Mouse (Mus musculus): ENCODE results near the gene Abi1. TPM values are rescaled to one million over a fixed set of nuclear protein-coding genes. Genes with fewer than 3 reads are reported as not detected.

Abi1 gene
- polyA plus RNA-seq, 1 experiment from 2014 or later, result 67.7 TPM

- Histone ChIP-seq H3K4me2 (ENCODE audit: low read length) (no peak overlapping the region), H3K36me3 (ENCODE audit: control insufficient read depth, insufficient read depth, low read length) (peaks cover 42% of the 10 kb centered on the region), H3K27me3 (replicated peaks; ENCODE audit: control insufficient read depth, insufficient read depth, low read length) (no peaks in the 10 kb centered on the region), H3K4me3 (ENCODE audit: low read depth, low read length) (no peak overlapping the region), H3K4me1 (ENCODE audit: control insufficient read depth, insufficient read depth, low read length) (no peaks in the 10 kb centered on the region), H3K27ac (ENCODE audit: low read depth, low read length) (no peak overlapping the region), H3K9me3 (replicated peaks; ENCODE audit: control insufficient read depth, low read length) (no peaks in the 10 kb centered on the region), H3K9ac (ENCODE audit: low read length) (no peak overlapping the region)
- WGBS, result 83% methylated on average over 2 of the region's 2 CpGs
- ATAC-seq (peak; percentile 42; the same call in 1 of the 2 replicates), DNase-seq (ENCODE audit: low spot score) (peak; percentile 39)
Observed at GRCm38 (mm10) chr2:22918651-22919050, 121.4 kb downstream of the Abi1 start.

DNA sequence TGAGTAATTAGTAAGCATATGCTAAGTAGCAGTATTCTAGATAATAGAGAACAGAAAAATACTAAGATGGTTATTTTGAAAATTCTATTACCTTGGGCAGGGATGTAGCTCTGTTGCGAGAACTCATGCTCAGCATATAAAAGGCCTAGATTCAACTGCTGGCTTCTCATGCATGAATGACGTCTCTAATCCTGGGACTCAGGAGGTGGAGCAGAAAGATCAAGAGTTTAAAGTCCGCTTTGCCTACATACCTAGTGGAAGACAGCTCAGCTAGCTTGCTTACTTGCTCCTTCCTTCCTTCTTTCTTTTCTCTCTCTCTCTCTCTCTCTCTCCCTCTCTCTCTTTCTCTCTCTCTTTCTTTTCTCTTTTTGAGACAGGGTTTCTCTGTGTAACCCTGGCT lies 125.6 kb downstream of the Abi1 start:
- Histone ChIP-seq H3K27ac (ENCODE audit: low read depth, low read length) (no peak overlapping the region), H3K4me2 (ENCODE audit: low read length) (no peak overlapping the region), H3K9ac (ENCODE audit: low read length) (no peak overlapping the region), H3K36me3 (ENCODE audit: control insufficient read depth, insufficient read depth, low read length) (peaks cover 49% of the 10 kb centered on the region), H3K4me3 (ENCODE audit: low read depth, low read length) (no peak overlapping the region), H3K27me3 (replicated peaks; ENCODE audit: control insufficient read depth, insufficient read depth, low read length) (no peaks in the 10 kb centered on the region), H3K4me1 (ENCODE audit: control insufficient read depth, insufficient read depth, low read length) (no peaks in the 10 kb centered on the region), H3K9me3 (replicated peaks; ENCODE audit: control insufficient read depth, low read length) (no peaks in the 10 kb centered on the region)
- WGBS, result 68% methylated on average over 3 of the region's 3 CpGs
- DNase-seq (ENCODE audit: low spot score) (no peak), ATAC-seq (no peak)

GRCm38 (mm10) chr2:22903947-22904346 lies 136.1 kb downstream of the Abi1 start:
- Histone ChIP-seq H3K9me3 (replicated peaks; ENCODE audit: control insufficient read depth, low read length) (no peaks in the 10 kb centered on the region), H3K27me3 (replicated peaks; ENCODE audit: control insufficient read depth, insufficient read depth, low read length) (no peaks in the 10 kb centered on the region), H3K4me2 (ENCODE audit: low read length) (no peak overlapping the region), H3K4me3 (ENCODE audit: low read depth, low read length) (no peak overlapping the region), H3K36me3 (ENCODE audit: control insufficient read depth, insufficient read depth, low read length) (peaks cover 53% of the 10 kb centered on the region), H3K27ac (ENCODE audit: low read depth, low read length) (no peak overlapping the region), H3K9ac (ENCODE audit: low read length) (no peak overlapping the region), H3K4me1 (ENCODE audit: control insufficient read depth, insufficient read depth, low read length) (no peaks in the 10 kb centered on the region)
- DNase-seq (ENCODE audit: low spot score), result no peak
- 99% methylated on average over 3 of the region's 3 CpGs for WGBS
- no peak for ATAC-seq

DNA sequence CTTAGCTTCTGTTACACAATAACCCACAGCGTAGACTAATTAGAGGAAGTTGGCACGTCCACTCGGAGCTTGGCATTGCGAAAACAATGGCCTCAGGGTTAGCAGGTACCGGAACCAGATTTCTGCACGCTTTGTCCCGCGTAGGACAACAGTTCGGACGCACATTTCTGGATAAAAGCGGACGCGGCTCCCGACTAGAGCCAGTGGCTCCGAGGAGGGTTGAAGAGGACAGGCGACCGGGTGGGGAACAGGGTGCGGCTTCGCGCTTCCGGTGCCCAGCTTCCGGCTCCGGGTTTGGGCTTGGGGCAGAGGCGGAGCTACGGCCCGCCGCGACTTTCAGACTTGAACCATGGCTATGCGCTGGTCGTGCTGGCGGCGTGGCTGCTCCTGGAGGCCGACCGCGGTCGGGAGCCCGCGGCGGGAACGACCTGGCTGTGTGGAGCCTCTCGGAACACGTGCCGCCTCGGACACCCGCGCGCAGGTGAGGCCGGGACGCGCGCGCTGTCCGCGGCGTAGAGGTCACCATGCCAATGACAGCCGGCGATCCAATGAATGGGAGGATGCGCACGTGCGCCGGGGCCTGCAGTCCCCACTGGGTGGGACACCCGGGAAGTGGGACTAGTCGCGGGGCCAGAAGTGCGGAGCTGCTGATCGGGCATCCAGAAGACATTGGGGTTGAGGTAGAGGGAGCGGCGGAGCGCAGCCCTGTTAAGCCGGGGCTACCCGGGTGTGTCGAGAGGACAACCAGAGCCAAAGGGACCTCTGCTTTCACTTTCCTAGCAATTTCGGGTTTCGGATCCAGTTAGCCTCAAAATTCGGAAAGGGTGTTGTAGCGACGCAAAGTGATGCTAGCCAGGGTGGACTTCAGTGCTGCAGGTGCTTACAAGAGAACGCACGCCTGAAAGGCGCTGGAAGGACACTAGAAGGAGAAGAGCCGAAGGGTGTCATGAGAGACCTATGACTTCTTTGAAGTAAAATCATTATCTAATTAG lies 144.5 kb downstream of the Abi1 start, which contains the start of gene Pdss1:
Gene Pdss1, plus strand, starts transcription at position 241 of the 992 bp plus-strand sequence.
- no peaks in the 10 kb centered on the region for H3K9me3 ChIP-seq (replicated peaks; ENCODE audit: control insufficient read depth, low read length)
- peak within 1 kb of the TSS; percentile 86 for H3K4me2 ChIP-seq (ENCODE audit: low read length)
- H3K27me3 ChIP-seq (replicated peaks; ENCODE audit: control insufficient read depth, insufficient read depth, low read length), result no peaks in the 10 kb centered on the region
- H3K4me1 ChIP-seq (ENCODE audit: control insufficient read depth, insufficient read depth, low read length), result no peaks in the 10 kb centered on the region
- peak; percentile 99 for ATAC-seq
- peak within 1 kb of the TSS; percentile 88 for H3K4me3 ChIP-seq (ENCODE audit: low read depth, low read length)
- H3K27ac ChIP-seq (ENCODE audit: low read depth, low read length), result peak within 1 kb of the TSS; percentile 84
- under 1% methylated on average over 81 of the region's 81 CpGs for WGBS
- DNase-seq (ENCODE audit: low spot score), result peak; percentile 91
- H3K9ac ChIP-seq (ENCODE audit: low read length), result peak within 1 kb of the TSS; percentile 81
- H3K36me3 ChIP-seq (ENCODE audit: control insufficient read depth, insufficient read depth, low read length), result no peaks in the 10 kb centered on the region

- no peak for DNase-seq (ENCODE audit: low spot score)
- H3K27me3 ChIP-seq (replicated peaks; ENCODE audit: control insufficient read depth, insufficient read depth, low read length), result no peaks in the 10 kb centered on the region
- peak overlapping the region; percentile 81 for H3K9ac ChIP-seq (ENCODE audit: low read length)
- H3K9me3 ChIP-seq (replicated peaks; ENCODE audit: control insufficient read depth, low read length), result no peaks in the 10 kb centered on the region
- peak; percentile 10; the same call in 1 of the 2 replicates for ATAC-seq
- H3K36me3 ChIP-seq (ENCODE audit: control insufficient read depth, insufficient read depth, low read length), result no peaks in the 10 kb centered on the region
- H3K4me3 ChIP-seq (ENCODE audit: low read depth, low read length), result peak overlapping the region; percentile 88
- H3K4me1 ChIP-seq (ENCODE audit: control insufficient read depth, insufficient read depth, low read length), result no peaks in the 10 kb centered on the region
- peak overlapping the region; percentile 84 for H3K27ac ChIP-seq (ENCODE audit: low read depth, low read length)
- 29% methylated on average over 9 of the region's 9 CpGs for WGBS
- peak overlapping the region; percentile 86 for H3K4me2 ChIP-seq (ENCODE audit: low read length)
Observed at GRCm38 (mm10) chr2:22894932-22895281, 145.1 kb downstream of the Abi1 start.

Other genes starting within 250 kb of the Abi1 start
- 21.4 and 25.1 TPM in 2 replicates for gene Pdss1, start 144.7 kb downstream of the Abi1 start, polyA plus RNA-seq (2014; fragmentation: Nextera tagmentation; extraction: Ambion mirVana)
- 39.8 and 49.8 TPM in 2 replicates for gene Acbd5, start 27.9 kb upstream of the Abi1 start, polyA plus RNA-seq (2014; fragmentation: Nextera tagmentation; extraction: Ambion mirVana)
- gene Mastl, start 115.8 kb upstream of the Abi1 start, polyA plus RNA-seq (2014; fragmentation: Nextera tagmentation; extraction: Ambion mirVana), result 6.7 and 7.0 TPM in 2 replicates
- gene Yme1l1, start 116.1 kb upstream of the Abi1 start, polyA plus RNA-seq (2014; fragmentation: Nextera tagmentation; extraction: Ambion mirVana), result 64.4 and 71.3 TPM in 2 replicates
- gene 4931423N10Rik, start 167.2 kb upstream of the Abi1 start, polyA plus RNA-seq (2014; fragmentation: Nextera tagmentation; extraction: Ambion mirVana), result 0.09 TPM in 1 of 2 replicates, not detected in the other

Data from forebrain, embryonic 14.5 days (tissue).